Mouse (Mus musculus) hindbrain, embryonic 16.5 days (tissue): Measurements from ENCODE around the gene Fyn. TPM values are rescaled to one million over a fixed set of nuclear protein-coding genes. Genes with fewer than 3 reads are reported as not detected.

Source experiments
- ATAC-seq: fragments of 200-750 bp; cut with Nextera tagmentation; 2 replicates; pipeline ENCODE4 v1.8.0; 2017; ENCODE audit warnings: moderate TSS enrichment, moderate library complexity
- H3K27ac ChIP-seq: fragments of 300-500 bp; sonication (generic); 2 replicates; pipeline ENCODE4 v1.5.1; 2014; ENCODE audit warnings: low read depth, mild to moderate bottlenecking, control low read depth, low read length, moderate library complexity
- H3K27me3 ChIP-seq: fragments of 300-500 bp; sonication (generic); replicated peaks from 2 replicates; pipeline ENCODE4 v1.6.1; 2014; ENCODE audit warnings: low read length; ENCODE audit not compliant: control insufficient read depth, insufficient read depth
- H3K36me3 ChIP-seq: fragments of 300-500 bp; sonication (generic); 2 replicates; pipeline ENCODE4 v1.6.1; 2014; ENCODE audit warnings: mild to moderate bottlenecking, low read length, moderate library complexity, mixed read lengths; ENCODE audit not compliant: control insufficient read depth, insufficient read depth
- H3K4me1 ChIP-seq: fragments of 300-500 bp; sonication (generic); 2 replicates; pipeline ENCODE4 v1.6.1; 2014; ENCODE audit warnings: low read depth, low read length; ENCODE audit not compliant: control insufficient read depth, insufficient read depth
- H3K4me2 ChIP-seq: fragments of 300-500 bp; sonication (generic); 2 replicates; pipeline ENCODE4 v1.6.1; 2014; ENCODE audit warnings: mild to moderate bottlenecking, low read length, control low read depth, moderate library complexity
- H3K4me3 ChIP-seq: fragments of 300-500 bp; sonication (generic); 2 replicates; pipeline ENCODE4 v1.5.1; 2014; ENCODE audit warnings: mild to moderate bottlenecking, low read length, control low read depth, moderate library complexity
- H3K9ac ChIP-seq: fragments of 300-500 bp; sonication (generic); 2 replicates; pipeline ENCODE4 v1.6.1; 2014; ENCODE audit warnings: low read depth, mild to moderate bottlenecking, control low read depth, low read length, moderate library complexity
- H3K9me3 ChIP-seq: fragments of 300-500 bp; sonication (generic); 2 replicates; pipeline ENCODE4 v1.6.1; 2014; ENCODE audit warnings: mild to moderate bottlenecking, low read length, moderate library complexity; ENCODE audit not compliant: control insufficient read depth
- WGBS: fragments of 180-500 bp; shearing (Covaris S2); extraction: QIAGEN DNeasy Blood & Tissue Kit; methylation state at CpG from one replicate; pipeline ENCODE4 v1.1.7; 2014; 5-methylcytosine and 5-hydroxymethylcytosine counted together
- polyA plus RNA-seq: library from polyadenylated mRNA; unstranded; fragments of >200 nt; fragmentation: Nextera tagmentation; extraction: Ambion mirVana; gene quantifications from 2 replicates; pipeline ENCODE4 v1.2.1, GENCODE M21; 2015

The Fyn gene
- polyA plus RNA-seq, 1 experiment from 2014 or later, result 74.9 TPM

GRCm38 (mm10) chr10:39412826-39413620 lies 44.4 kb downstream of the Fyn start:
- H3K4me2 ChIP-seq, result no peak overlapping the region
- no peak overlapping the region for H3K4me3 ChIP-seq
- peaks cover 24% of the 10 kb centered on the region for H3K4me1 ChIP-seq
- no peak for ATAC-seq
- H3K27me3 ChIP-seq, result no peaks in the 10 kb centered on the region
- H3K9me3 ChIP-seq, result no peaks in the 10 kb centered on the region
- no peaks in the 10 kb centered on the region for H3K36me3 ChIP-seq
- no peak overlapping the region for H3K27ac ChIP-seq
- WGBS, result 72% methylated on average over 18 of the region's 18 CpGs
- H3K9ac ChIP-seq, result no peak overlapping the region

- ATAC-seq, result no peak
- H3K9me3 ChIP-seq, result no peaks in the 10 kb centered on the region
- 91% methylated on average over 1 of the region's 1 CpGs for WGBS
Measured at GRCm38 (mm10) chr10:39414068-39414467, 45.4 kb downstream of the Fyn start.

DNA sequence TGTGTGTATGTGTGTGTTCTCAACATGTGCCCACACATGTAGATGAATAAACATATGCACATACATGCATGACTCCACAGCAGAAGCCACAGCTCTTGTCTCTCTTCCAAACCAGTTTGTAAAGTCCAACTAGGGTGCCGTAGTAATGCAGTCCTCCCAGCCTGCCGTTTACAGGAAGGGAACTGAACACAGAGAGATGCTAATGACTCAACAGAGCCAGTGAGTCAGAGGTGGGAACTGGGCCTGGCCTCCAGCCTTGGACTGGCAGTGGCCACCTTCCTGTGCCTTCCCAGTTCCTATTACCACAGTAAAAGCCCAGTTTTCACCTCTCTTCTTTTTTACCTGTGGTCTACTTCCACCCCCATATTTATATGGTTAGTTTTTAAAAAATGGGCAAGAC lies 46.9 kb downstream of the Fyn start:
- WGBS, result 62% methylated on average over 2 of the region's 2 CpGs
- no peak overlapping the region for H3K9ac ChIP-seq
- H3K27ac ChIP-seq, result no peak overlapping the region
- no peak overlapping the region for H3K4me3 ChIP-seq
- no peak for ATAC-seq
- no peaks in the 10 kb centered on the region for H3K9me3 ChIP-seq
- no peaks in the 10 kb centered on the region for H3K27me3 ChIP-seq
- no peaks in the 10 kb centered on the region for H3K36me3 ChIP-seq
- H3K4me2 ChIP-seq, result no peak overlapping the region
- peaks cover 21% of the 10 kb centered on the region for H3K4me1 ChIP-seq

More at GRCm38 (mm10) chr10:39414068-39414467, 45.4 kb downstream of the Fyn start:
- no peaks in the 10 kb centered on the region for H3K27me3 ChIP-seq
- H3K4me1 ChIP-seq, result peaks cover 24% of the 10 kb centered on the region
- H3K36me3 ChIP-seq, result no peaks in the 10 kb centered on the region
- no peak overlapping the region for H3K4me2 ChIP-seq
- no peak overlapping the region for H3K9ac ChIP-seq
- H3K4me3 ChIP-seq, result no peak overlapping the region
- no peak overlapping the region for H3K27ac ChIP-seq

- Histone ChIP-seq H3K4me1 (peaks cover 37% of the 10 kb centered on the region), H3K9ac (no peak overlapping the region), H3K9me3 (no peaks in the 10 kb centered on the region), H3K27ac (no peak overlapping the region; the same call in 1 of the 2 replicates), H3K27me3 (no peaks in the 10 kb centered on the region), H3K36me3 (no peaks in the 10 kb centered on the region), H3K4me3 (no peak overlapping the region), H3K4me2 (no peak overlapping the region)
- ATAC-seq, result no peak
- 49% methylated on average over 5 of the region's 5 CpGs for WGBS
Measured at GRCm38 (mm10) chr10:39417611-39418010, 49.0 kb downstream of the Fyn start.

DNA sequence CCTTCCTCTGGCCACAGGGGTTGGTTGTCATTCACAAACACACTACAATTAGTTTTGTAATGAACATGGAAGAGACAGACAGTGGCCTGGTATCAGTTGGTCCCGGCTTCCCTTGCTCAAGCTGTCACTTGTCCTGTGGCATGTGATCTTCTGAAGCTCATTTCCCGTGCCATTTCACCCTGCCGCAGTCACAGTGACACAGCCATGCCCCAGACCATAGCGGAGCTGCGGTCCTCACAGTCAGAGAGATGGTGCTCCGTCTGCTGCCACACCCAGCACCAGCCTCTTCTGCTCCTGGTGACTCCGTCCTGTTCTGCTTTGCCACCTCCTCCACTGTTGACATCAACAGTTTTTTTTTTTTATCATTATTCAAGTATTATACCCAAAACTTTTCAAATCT lies 49.7 kb downstream of the Fyn start:
- H3K27ac ChIP-seq, result no peak overlapping the region
- H3K36me3 ChIP-seq, result no peaks in the 10 kb centered on the region
- no peak overlapping the region for H3K4me3 ChIP-seq
- peaks cover 37% of the 10 kb centered on the region for H3K4me1 ChIP-seq
- H3K4me2 ChIP-seq, result no peak overlapping the region
- WGBS, result 83% methylated on average over 7 of the region's 7 CpGs
- H3K27me3 ChIP-seq, result no peaks in the 10 kb centered on the region
- no peak overlapping the region for H3K9ac ChIP-seq
- ATAC-seq, result no peak
- no peaks in the 10 kb centered on the region for H3K9me3 ChIP-seq

GRCm38 (mm10) chr10:39420842-39421617 lies 52.4 kb downstream of the Fyn start:
- Histone ChIP-seq H3K9ac (no peak overlapping the region), H3K27me3 (no peaks in the 10 kb centered on the region), H3K9me3 (no peaks in the 10 kb centered on the region), H3K4me3 (no peak overlapping the region), H3K4me2 (no peak overlapping the region), H3K4me1 (peaks cover 35% of the 10 kb centered on the region), H3K27ac (peak overlapping the region; percentile 12; the same call in 1 of the 2 replicates), H3K36me3 (no peaks in the 10 kb centered on the region)
- no peak; the same call in 1 of the 2 replicates for ATAC-seq
- WGBS, result 51% methylated on average over 9 of the region's 9 CpGs

DNA sequence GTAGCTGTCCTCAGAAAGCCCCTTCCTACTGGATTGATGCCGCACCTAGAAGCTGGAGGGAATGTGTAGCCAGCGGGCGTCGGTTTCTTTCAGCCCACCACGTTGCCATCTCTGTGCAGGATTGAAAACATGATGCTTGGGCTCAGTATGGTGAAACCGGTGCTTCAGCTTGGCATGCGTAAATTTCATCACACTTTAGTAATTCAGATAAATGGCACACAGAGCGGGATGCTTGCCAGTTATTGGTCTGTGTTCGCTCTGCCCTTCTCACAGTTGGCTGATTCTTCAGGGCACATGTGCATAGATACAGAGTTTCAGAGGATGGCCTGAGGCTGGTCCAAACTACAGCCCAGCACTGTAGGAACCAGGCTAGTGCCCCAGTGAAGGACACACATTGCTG lies 53.1 kb downstream of the Fyn start:
- Histone ChIP-seq H3K4me2 (no peak overlapping the region), H3K4me1 (peaks cover 36% of the 10 kb centered on the region), H3K9me3 (no peaks in the 10 kb centered on the region), H3K27me3 (no peaks in the 10 kb centered on the region), H3K4me3 (no peak overlapping the region), H3K36me3 (no peaks in the 10 kb centered on the region), H3K27ac (peak overlapping the region; percentile 14), H3K9ac (no peak overlapping the region)
- ATAC-seq, result peak; percentile 37; the same call in 1 of the 2 replicates
- 64% methylated on average over 9 of the region's 9 CpGs for WGBS

DNA sequence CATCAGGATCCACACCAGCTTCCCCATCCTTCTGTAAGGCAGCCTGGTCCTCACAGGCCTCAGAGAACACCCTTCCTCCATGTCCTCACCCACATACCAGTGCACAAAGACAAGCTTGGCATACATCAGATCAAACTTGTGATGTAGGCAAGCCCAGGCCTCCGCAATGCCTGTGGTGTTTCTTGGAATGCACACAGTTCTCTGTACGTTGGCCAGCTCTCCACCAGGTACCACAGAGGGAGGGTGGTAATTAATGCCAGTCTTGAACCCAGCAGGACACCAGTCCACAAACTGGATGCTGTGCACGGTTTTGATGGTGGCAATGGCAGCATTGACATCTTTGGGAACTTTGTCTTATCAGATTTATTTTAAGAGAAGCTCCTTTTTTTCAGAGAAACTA lies 56.0 kb downstream of the Fyn start:
- H3K36me3 ChIP-seq, result no peaks in the 10 kb centered on the region
- H3K4me1 ChIP-seq, result peaks cover 35% of the 10 kb centered on the region
- 87% methylated on average over 3 of the region's 3 CpGs for WGBS

DNA sequence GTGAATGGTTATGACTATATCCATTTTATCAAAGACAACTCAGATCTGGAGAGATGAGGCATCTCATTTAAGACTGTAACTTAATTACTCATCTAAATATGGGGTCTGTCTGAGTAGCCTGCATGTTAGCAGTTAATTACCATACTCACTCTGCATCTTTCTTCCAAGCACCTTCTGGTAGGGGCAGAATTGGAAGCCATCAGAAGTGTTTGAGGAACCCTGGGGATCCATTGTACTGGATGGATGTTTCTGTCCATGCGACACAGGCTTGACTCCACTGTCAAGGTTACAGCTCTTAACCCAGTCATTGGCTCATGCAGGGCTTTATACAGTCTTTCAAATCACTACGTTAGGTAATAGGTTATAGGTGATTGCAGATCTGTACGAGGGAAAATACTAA lies 57.4 kb downstream of the Fyn start:
- Histone ChIP-seq H3K4me1 (peaks cover 27% of the 10 kb centered on the region), H3K4me3 (no peak overlapping the region), H3K36me3 (no peaks in the 10 kb centered on the region), H3K9me3 (no peaks in the 10 kb centered on the region), H3K27me3 (no peaks in the 10 kb centered on the region), H3K27ac (no peak overlapping the region), H3K4me2 (no peak overlapping the region), H3K9ac (no peak overlapping the region)
- ATAC-seq, result no peak
- WGBS, result 64% methylated on average over 3 of the region's 3 CpGs

More for the DNA sequence above, 56.0 kb downstream of the Fyn start:
- Histone ChIP-seq H3K9me3 (no peaks in the 10 kb centered on the region), H3K4me2 (no peak overlapping the region), H3K9ac (no peak overlapping the region), H3K27me3 (no peaks in the 10 kb centered on the region), H3K4me3 (no peak overlapping the region), H3K27ac (no peak overlapping the region)
- no peak for ATAC-seq
